Mouse (Mus musculus) ES-Bruce4 (cell line): ENCODE measurements around the gene Cog5. TPM values are rescaled to one million over a fixed set of nuclear protein-coding genes. Genes with fewer than 3 reads are reported as not detected.

Source experiments
- H3K27ac ChIP-seq: 2 replicates; pipeline ENCODE4 v1.5.1; 2012; ENCODE audit warnings: low read length, inconsistent platforms; ENCODE audit not compliant: insufficient read depth
- H3K27me3 ChIP-seq: 2 replicates; pipeline ENCODE4 v1.6.1; 2012; ENCODE audit warnings: mild to moderate bottlenecking, low read length, inconsistent platforms; ENCODE audit not compliant: control insufficient read depth, poor library complexity, insufficient read depth, severe bottlenecking
- H3K36me3 ChIP-seq: 2 replicates; pipeline ENCODE4 v1.6.1; 2012; ENCODE audit warnings: inconsistent platforms, mild to moderate bottlenecking, low read length, moderate library complexity; ENCODE audit not compliant: control insufficient read depth, poor library complexity, insufficient read depth, severe bottlenecking
- H3K4me1 ChIP-seq: one replicate; pipeline ENCODE4 v1.8.1; 2011; ENCODE audit warnings: low read length; ENCODE audit not compliant: control insufficient read depth, insufficient read depth
- H3K4me3 ChIP-seq: 2 replicates; pipeline ENCODE4 v1.5.1; 2011; ENCODE audit warnings: low read depth, mild to moderate bottlenecking, low read length
- H3K9ac ChIP-seq: 2 replicates; pipeline ENCODE4 v1.6.1; 2012; ENCODE audit warnings: low read depth, mild to moderate bottlenecking, inconsistent platforms; ENCODE audit not compliant: poor library complexity, severe bottlenecking
- H3K9me3 ChIP-seq: replicated peaks from 2 replicates; pipeline ENCODE4 v1.6.1; 2012; ENCODE audit warnings: mild to moderate bottlenecking, low read length, inconsistent platforms; ENCODE audit not compliant: control insufficient read depth, poor library complexity, insufficient read depth, severe bottlenecking
- CTCF ChIP-seq: IDR thresholded peaks from one replicate; pipeline ENCODE4 v1.8.1; 2011; ENCODE audit warnings: low read depth, low read length
- EP300 ChIP-seq: IDR thresholded peaks from 2 replicates; pipeline ENCODE4 v1.6.1; 2011; ENCODE audit warnings: low read depth, low read length; ENCODE audit not compliant: insufficient read depth
- POLR2A ChIP-seq: IDR thresholded peaks from one replicate; pipeline ENCODE4 v1.8.1; 2011; ENCODE audit warnings: low read length; ENCODE audit not compliant: insufficient read depth
- polyA plus RNA-seq: library from polyadenylated mRNA; stranded (reverse); fragments of >200 nt; gene quantifications from 2 replicates; pipeline ENCODE4 v1.2.4, GENCODE M21; 2011; ENCODE audit warnings: low read depth; ENCODE audit not compliant: missing spikeins, insufficient read depth, insufficient read length

Cog5 gene
- polyA plus RNA-seq, 1 experiment, result 50.6 TPM

- no peak overlapping the region for H3K9ac ChIP-seq
- H3K4me3 ChIP-seq, result no peak overlapping the region
- H3K36me3 ChIP-seq, result peaks cover 3% of the 10 kb centered on the region; the same call in 1 of the 2 replicates
- no peaks in the 10 kb centered on the region for H3K27me3 ChIP-seq
- no peaks in the 10 kb centered on the region; the same call in 1 of the 2 replicates for H3K9me3 ChIP-seq
- TF ChIP-seq POLR2A (no peak), CTCF (no peak), EP300 (no peak)
- no peak overlapping the region for H3K27ac ChIP-seq
- H3K4me1 ChIP-seq, result no peaks in the 10 kb centered on the region
Measured at GRCm38 (mm10) chr12:31885084-31885483, 230.4 kb downstream of the Cog5 start.

GRCm38 (mm10) chr12:31885844-31886606 lies 231.4 kb downstream of the Cog5 start:
- H3K9ac ChIP-seq, result no peak overlapping the region
- H3K4me3 ChIP-seq, result no peak overlapping the region
- no peaks in the 10 kb centered on the region for H3K27me3 ChIP-seq
- H3K9me3 ChIP-seq, result no peaks in the 10 kb centered on the region; the same call in 1 of the 2 replicates
- no peaks in the 10 kb centered on the region for H3K4me1 ChIP-seq
- H3K27ac ChIP-seq, result no peak overlapping the region
- H3K36me3 ChIP-seq, result peaks cover 3% of the 10 kb centered on the region; the same call in 1 of the 2 replicates
- TF ChIP-seq CTCF, result no peak
- no peak for TF ChIP-seq EP300
- TF ChIP-seq POLR2A, result no peak

- Histone ChIP-seq H3K4me1 (no peaks in the 10 kb centered on the region), H3K27me3 (no peaks in the 10 kb centered on the region), H3K4me3 (no peak overlapping the region), H3K36me3 (peaks cover 3% of the 10 kb centered on the region; the same call in 1 of the 2 replicates), H3K9ac (no peak overlapping the region), H3K9me3 (no peaks in the 10 kb centered on the region; the same call in 1 of the 2 replicates), H3K27ac (no peak overlapping the region)
- TF ChIP-seq POLR2A, result no peak
- no peak for TF ChIP-seq CTCF
- TF ChIP-seq EP300, result no peak
Measured at GRCm38 (mm10) chr12:31890685-31891084, 236.0 kb downstream of the Cog5 start.

GRCm38 (mm10) chr12:31892079-31892478 lies 237.4 kb downstream of the Cog5 start:
- H3K27ac ChIP-seq, result no peak overlapping the region
- H3K9me3 ChIP-seq, result no peaks in the 10 kb centered on the region; the same call in 1 of the 2 replicates
- TF ChIP-seq CTCF (no peak), POLR2A (no peak), EP300 (no peak)
- no peak overlapping the region for H3K9ac ChIP-seq
- H3K4me3 ChIP-seq, result no peak overlapping the region
- peaks cover 3% of the 10 kb centered on the region for H3K4me1 ChIP-seq
- no peaks in the 10 kb centered on the region for H3K27me3 ChIP-seq
- H3K36me3 ChIP-seq, result no peaks in the 10 kb centered on the region

- Histone ChIP-seq H3K36me3 (no peaks in the 10 kb centered on the region), H3K27ac (no peak overlapping the region), H3K4me1 (peaks cover 3% of the 10 kb centered on the region), H3K9ac (no peak overlapping the region), H3K27me3 (no peaks in the 10 kb centered on the region), H3K9me3 (no peaks in the 10 kb centered on the region), H3K4me3 (no peak overlapping the region)
- no peak for TF ChIP-seq CTCF
- no peak for TF ChIP-seq EP300
- no peak for TF ChIP-seq POLR2A
Measured at GRCm38 (mm10) chr12:31892771-31893170, 238.1 kb downstream of the Cog5 start.

GRCm38 (mm10) chr12:31895095-31895734 lies 240.5 kb downstream of the Cog5 start:
- no peak overlapping the region for H3K9ac ChIP-seq
- H3K27ac ChIP-seq, result no peak overlapping the region
- TF ChIP-seq POLR2A (no peak), CTCF (no peak), EP300 (no peak)
- no peak overlapping the region for H3K4me3 ChIP-seq
- no peaks in the 10 kb centered on the region for H3K36me3 ChIP-seq
- no peaks in the 10 kb centered on the region for H3K9me3 ChIP-seq
- H3K4me1 ChIP-seq, result peaks cover 3% of the 10 kb centered on the region
- no peaks in the 10 kb centered on the region for H3K27me3 ChIP-seq
